Mouse (Mus musculus) ES-E14 (cell line): Measurements from ENCODE around the gene Uspl1. TPM values are rescaled to one million over a fixed set of nuclear protein-coding genes. Genes with fewer than 3 reads are reported as not detected.

Experiments
- DNase-seq: peaks from one replicate; pipeline ENCODE4 v3.0.0-alpha.2; 2013; ENCODE audit warnings: low read depth, low spot score
- H3K27ac ChIP-seq: 2 replicates; pipeline ENCODE4 v1.5.1; 2012; ENCODE audit warnings: low read depth, mild to moderate bottlenecking, low read length, moderate library complexity, mixed read lengths; ENCODE audit not compliant: poor library complexity, insufficient read depth, severe bottlenecking
- H3K36me3 ChIP-seq: 2 replicates; pipeline ENCODE4 v1.6.1; 2012; ENCODE audit warnings: mild to moderate bottlenecking, low read length, moderate library complexity, mixed read lengths; ENCODE audit not compliant: control insufficient read depth, poor library complexity, insufficient read depth, severe bottlenecking
- H3K4me1 ChIP-seq, 2 experiments: fragments of 150-350 bp in 1 of 2; sonication (generic) in 1 of 2; 2 replicates each; pipeline ENCODE4 v1.6.1; 2012; ENCODE audit warnings: low read length in 2 of 2, mild to moderate bottlenecking in 1 of 2, mixed read lengths in 1 of 2; ENCODE audit not compliant: control insufficient read depth in 2 of 2, insufficient read depth in 2 of 2, poor library complexity in 1 of 2
- H3K4me3 ChIP-seq, 2 experiments: fragments of 150-350 bp in 1 of 2; sonication (generic) in 1 of 2; 2 replicates each; pipeline ENCODE4 v1.5.1; 2012; ENCODE audit warnings: low read length in 2 of 2, low read depth in 1 of 2, mild to moderate bottlenecking in 1 of 2, mixed read lengths in 1 of 2; ENCODE audit not compliant: insufficient read depth in 1 of 2, poor library complexity in 1 of 2, severe bottlenecking in 1 of 2
- H3K9ac ChIP-seq: 2 replicates; pipeline ENCODE4 v1.6.1; 2012; ENCODE audit warnings: low read depth, mild to moderate bottlenecking, low read length, mixed read lengths; ENCODE audit not compliant: poor library complexity, insufficient read depth, severe bottlenecking
- H3K9me3 ChIP-seq: fragments of 150-350 bp; sonication (generic); 2 replicates; pipeline ENCODE4 v1.6.1; 2012; ENCODE audit warnings: low read depth, mild to moderate bottlenecking, low read length; ENCODE audit not compliant: control insufficient read depth, insufficient read depth
- CHD2 ChIP-seq: IDR thresholded peaks from 2 replicates; pipeline ENCODE4 v1.6.1; 2014; ENCODE audit warnings: mild to moderate bottlenecking, low read depth, low read length, inconsistent platforms
- HCFC1 ChIP-seq: IDR thresholded peaks from 2 replicates; pipeline ENCODE4 v1.6.1; 2012; ENCODE audit warnings: low read length, inconsistent platforms, borderline replicate concordance; ENCODE audit not compliant: insufficient read depth
- MAFK ChIP-seq: IDR thresholded peaks from 2 replicates; pipeline ENCODE4 v1.6.1; 2014; ENCODE audit warnings: mild to moderate bottlenecking, low read depth, low read length, inconsistent platforms; ENCODE audit not compliant: insufficient read depth
- ZC3H11A ChIP-seq: IDR thresholded peaks from 2 replicates; pipeline ENCODE4 v1.6.1; 2012; ENCODE audit warnings: low read depth, mild to moderate bottlenecking, inconsistent platforms, low read length, borderline replicate concordance
- ZNF384 ChIP-seq: IDR thresholded peaks from 2 replicates; pipeline ENCODE4 v1.6.1; 2012; ENCODE audit warnings: low read depth, low read length, inconsistent platforms
- in situ Hi-C, 2 experiments: fragments of 600-800 bp; cut with MboI; formaldehyde crosslinking; loops; one replicate each; pipeline ENCODE4 v1.15.1; 2025; ENCODE audit warnings: low sequenced_read_pairs in 2 of 2, inconsistent platforms in 1 of 2; ENCODE audit not compliant: unreplicated experiment in 2 of 2
- total RNA-seq: library from RNA; depleted of rRNA; stranded (reverse); fragments of 300-350 nt; gene quantifications from 2 replicates; pipeline ENCODE4 v1.2.3, GENCODE M21; 2012

The Uspl1 gene
- total RNA-seq, 1 experiment = 108 TPM

- H3K36me3 ChIP-seq = peaks cover under 1% of the 10 kb centered on the region; the same call in 1 of the 2 replicates
- H3K9me3 ChIP-seq = no peaks in the 10 kb centered on the region
- peak overlapping the region; percentile 71 for H3K9ac ChIP-seq
- DNase-seq = peak; percentile 97
- in situ Hi-C loops = no loop called here
- H3K27ac ChIP-seq = peak overlapping the region; percentile 83
- TF ChIP-seq ZNF384 (peak; percentile 36; the same call in 1 of the 2 replicates), CHD2 (0 out of 2 replicates have a peak, but pooled peaks have one; percentile 48), ZC3H11A (no peak), MAFK (peak; percentile 95), HCFC1 (peak; percentile 59; the same call in 1 of the 2 replicates)
- H3K4me3 ChIP-seq = peak overlapping the region; percentile 70 to 77
- peaks cover 0 to 4% of the 10 kb centered on the region in 2 experiments; a peak in 1 of 4 replicates for H3K4me1 ChIP-seq
These were observed 44.8 kb downstream of the Uspl1 start for GRCm38 (mm10) chr5:149228700-149229618.

- no peak for DNase-seq
- in situ Hi-C loops = no loop called here
- TF ChIP-seq HCFC1 (no peak), CHD2 (no peak), MAFK (no peak), ZC3H11A (no peak), ZNF384 (no peak)
These were observed 45.6 kb downstream of the Uspl1 start for GRCm38 (mm10) chr5:149229619-149230339.

GRCm38 (mm10) chr5:149235002-149235401, 50.9 kb downstream of the Uspl1 start:
- Histone ChIP-seq H3K4me3 (no peak overlapping the region), H3K4me1 (0 out of 4 replicates have a peak, but pooled peaks cover 0 to under 1% of the 10 kb centered on the region in 2 experiments), H3K27ac (no peak overlapping the region), H3K36me3 (no peaks in the 10 kb centered on the region), H3K9me3 (no peaks in the 10 kb centered on the region), H3K9ac (no peak overlapping the region)
- DNase-seq = no peak
- TF ChIP-seq CHD2 (no peak), HCFC1 (no peak), ZC3H11A (no peak), ZNF384 (no peak), MAFK (no peak)
- in situ Hi-C loops = no loop called here

More at GRCm38 (mm10) chr5:149229619-149230339, 45.6 kb downstream of the Uspl1 start:
- Histone ChIP-seq H3K4me3 (peak overlapping the region; percentile 70 to 77), H3K36me3 (no peaks in the 10 kb centered on the region), H3K9me3 (no peaks in the 10 kb centered on the region), H3K4me1 (peaks cover 0 to 4% of the 10 kb centered on the region in 2 experiments; a peak in 1 of 4 replicates), H3K9ac (peak overlapping the region; percentile 71), H3K27ac (peak overlapping the region; percentile 83)

- no peak overlapping the region for H3K27ac ChIP-seq
- no peaks in the 10 kb centered on the region for H3K4me1 ChIP-seq
- H3K9ac ChIP-seq = no peak overlapping the region
- H3K9me3 ChIP-seq = no peaks in the 10 kb centered on the region
- H3K4me3 ChIP-seq = no peak overlapping the region
- in situ Hi-C loops = no loop called here
- DNase-seq = no peak
- no peak for TF ChIP-seq MAFK
- no peak for TF ChIP-seq HCFC1
- TF ChIP-seq ZC3H11A = no peak
- TF ChIP-seq CHD2 = no peak
- no peak for TF ChIP-seq ZNF384
- H3K36me3 ChIP-seq = no peaks in the 10 kb centered on the region
These were observed 53.2 kb downstream of the Uspl1 start for GRCm38 (mm10) chr5:149237221-149237950.
